Mouse (Mus musculus) natural killer cell, adult 2 months (primary cell): ENCODE measurements at regions not wholly inside any gene's neighbourhood (a gene's known extent, or its start where the extent isn't known, plus 50 kb on each side); places are given as distances from the start of the nearest gene placed in this dataset.

Experiments
- DNase-seq, 2 experiments: peaks; one replicate each; pipeline ENCODE4 v3.0.0; 2022; ENCODE audit warnings: low spot score in 2 of 2

GRCm38 (mm10) chr3:37781086-37781485 lies 56.8 kb upstream of the Gm5148 start:
- DNase-seq: no peak

GRCm38 (mm10) chr3:37779867-37780475 lies 55.7 kb upstream of the Gm5148 start:
- no peak for DNase-seq

GRCm38 (mm10) chr3:37778386-37778785 lies 54.1 kb upstream of the Gm5148 start:
- DNase-seq: no peak

- DNase-seq: no peak
These were observed 51.9 kb upstream of the Gm5148 start for GRCm38 (mm10) chr3:37776224-37776623.
